Mouse (Mus musculus): ENCODE data around the gene Trmo.

The Trmo gene

GRCm38 (mm10) chr4:46337990-46338389 lies 51.2 kb downstream of the Trmo start:
- DNase-seq, result no peak

GRCm38 (mm10) chr4:46335846-46336245 lies 53.4 kb downstream of the Trmo start:
- no peak for DNase-seq

DNA sequence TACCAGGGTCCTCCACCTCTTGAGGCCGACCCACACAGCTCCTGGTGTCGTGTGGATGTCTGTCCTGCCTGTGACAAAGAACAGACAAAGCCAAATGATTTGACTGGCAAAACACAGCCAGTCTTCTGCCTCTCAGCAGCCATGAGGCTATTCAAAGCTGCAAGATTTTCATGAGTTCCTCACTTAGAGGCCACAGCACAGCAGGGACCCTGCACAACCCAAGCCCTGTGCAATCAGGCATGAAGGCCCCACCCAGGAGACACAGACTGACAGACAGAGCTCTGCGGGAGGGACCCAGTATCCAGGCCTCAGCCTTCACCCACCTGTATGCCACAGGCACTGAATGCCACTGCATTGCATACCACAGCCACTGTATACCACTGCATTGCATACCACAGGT lies 60.3 kb downstream of the Trmo start:
- DNase-seq, result no peak

All from cerebellum, adult 11-12 months (tissue).